Mouse (Mus musculus): ENCODE data around the gene Myh10. TPM values are rescaled to one million over a fixed set of nuclear protein-coding genes. Genes with fewer than 3 reads are reported as not detected.
A peak's percentile ranks its signal among the peaks of the same experiment; 100 is the strongest.
"Not testable (repeated sequence)": the region's sequence is repeated elsewhere in the genome, so short reads cannot be mapped to it uniquely, and the experiment has no call there.

The Myh10 gene
- polyA plus RNA-seq, 1 experiment from 2014 or later, result 94.9 TPM

DNA sequence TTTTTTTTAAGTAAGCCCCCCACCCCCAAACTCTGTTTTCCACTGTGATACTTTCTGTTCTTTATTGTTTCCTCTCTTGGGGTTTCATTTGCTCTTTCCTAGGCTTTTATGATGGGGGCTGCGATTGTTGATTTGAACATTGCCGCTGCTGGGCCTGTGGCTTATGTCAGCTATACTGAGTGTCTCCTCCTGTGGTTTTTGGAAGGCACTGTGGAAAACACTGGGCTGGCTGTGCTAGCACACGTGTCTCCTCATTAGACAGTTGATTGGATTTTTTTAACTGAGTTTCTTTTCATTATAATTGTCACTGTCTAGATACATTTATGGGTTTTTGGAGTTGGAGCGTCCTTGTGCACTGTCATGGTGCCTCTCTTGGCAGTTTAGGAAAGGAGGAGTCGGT, 39.4 kb downstream of the Myh10 start:
- WGBS, result 78% methylated on average over 5 of the region's 5 CpGs

DNA sequence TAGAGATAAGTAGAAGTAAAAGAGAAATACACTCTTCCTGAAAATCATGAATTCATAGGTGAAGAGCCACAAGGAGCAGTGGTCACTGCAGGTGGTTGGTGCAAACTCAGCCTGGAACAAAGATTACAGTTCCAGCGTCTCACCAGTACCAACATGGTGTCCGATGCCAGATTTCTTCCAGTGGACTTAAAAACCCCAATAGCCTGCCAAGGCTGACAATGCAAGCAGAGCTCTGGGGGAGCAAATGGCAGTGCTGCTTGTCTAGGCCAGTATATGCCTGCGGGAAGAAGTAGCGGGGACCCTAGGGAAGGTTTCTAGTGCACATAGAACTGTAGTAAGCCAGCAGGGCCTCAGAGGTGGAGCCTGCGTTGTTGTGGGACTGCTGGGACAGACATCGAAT, 40.7 kb downstream of the Myh10 start:
- ATAC-seq, result no peak
- Histone ChIP-seq H3K27ac (ENCODE audit: low read depth, low read length) (no peak overlapping the region), H3K4me2 (ENCODE audit: low read length) (no peak overlapping the region), H3K9ac (ENCODE audit: low read depth, low read length) (no peak overlapping the region), H3K4me1 (ENCODE audit: control insufficient read depth, insufficient read depth, low read depth, low read length) (no peaks in the 10 kb centered on the region), H3K27me3 (replicated peaks; ENCODE audit: control insufficient read depth, insufficient read depth, low read length) (no peaks in the 10 kb centered on the region), H3K4me3 (ENCODE audit: low read length) (no peak overlapping the region), H3K36me3 (ENCODE audit: control insufficient read depth, insufficient read depth, low read length) (peaks cover 6% of the 10 kb centered on the region), H3K9me3 (ENCODE audit: control insufficient read depth, low read length) (no peaks in the 10 kb centered on the region)
- 79% methylated on average over 6 of the region's 6 CpGs for WGBS

More for the DNA sequence above, 39.4 kb downstream of the Myh10 start:
- Histone ChIP-seq H3K9me3 (ENCODE audit: control insufficient read depth, low read length) (no peaks in the 10 kb centered on the region), H3K9ac (ENCODE audit: low read depth, low read length) (no peak overlapping the region), H3K36me3 (ENCODE audit: control insufficient read depth, insufficient read depth, low read length) (peaks cover 6% of the 10 kb centered on the region), H3K4me3 (ENCODE audit: low read length) (no peak overlapping the region), H3K4me2 (ENCODE audit: low read length) (no peak overlapping the region), H3K27me3 (replicated peaks; ENCODE audit: control insufficient read depth, insufficient read depth, low read length) (no peaks in the 10 kb centered on the region), H3K27ac (ENCODE audit: low read depth, low read length) (no peak overlapping the region), H3K4me1 (ENCODE audit: control insufficient read depth, insufficient read depth, low read depth, low read length) (no peaks in the 10 kb centered on the region)
- no peak for ATAC-seq

DNA sequence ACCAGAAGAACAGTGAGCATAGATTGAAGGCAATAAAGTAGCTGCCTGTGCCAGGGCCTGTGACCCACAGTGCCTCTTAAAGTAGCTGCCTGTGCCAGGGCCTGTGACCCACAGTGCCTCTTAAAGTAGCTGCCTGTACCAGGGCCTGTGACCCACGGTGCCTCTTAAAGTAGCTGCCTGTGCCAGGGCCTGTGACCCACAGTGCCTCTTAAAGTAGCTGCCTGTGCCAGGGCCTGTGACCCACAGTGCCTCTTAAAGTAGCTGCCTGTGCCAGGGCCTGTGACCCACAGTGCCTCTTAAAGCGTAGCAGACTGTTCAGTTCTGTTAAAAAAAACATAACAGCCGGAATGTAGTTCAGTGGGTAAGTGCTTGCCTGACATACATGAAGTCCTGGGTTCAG, 42.0 kb downstream of the Myh10 start:
- H3K9ac ChIP-seq (ENCODE audit: low read depth, low read length); H3K4me3 ChIP-seq (ENCODE audit: low read length); H3K27ac ChIP-seq (ENCODE audit: low read depth, low read length); H3K27me3 ChIP-seq (replicated peaks; ENCODE audit: control insufficient read depth, insufficient read depth, low read length); H3K9me3 ChIP-seq (ENCODE audit: control insufficient read depth, low read length); ATAC-seq; H3K4me2 ChIP-seq (ENCODE audit: low read length); H3K4me1 ChIP-seq (ENCODE audit: control insufficient read depth, insufficient read depth, low read depth, low read length): not testable (repeated sequence)
- H3K36me3 ChIP-seq (ENCODE audit: control insufficient read depth, insufficient read depth, low read length), result peaks cover 11% of the 10 kb centered on the region
- 87% methylated on average over 3 of the region's 3 CpGs for WGBS

DNA sequence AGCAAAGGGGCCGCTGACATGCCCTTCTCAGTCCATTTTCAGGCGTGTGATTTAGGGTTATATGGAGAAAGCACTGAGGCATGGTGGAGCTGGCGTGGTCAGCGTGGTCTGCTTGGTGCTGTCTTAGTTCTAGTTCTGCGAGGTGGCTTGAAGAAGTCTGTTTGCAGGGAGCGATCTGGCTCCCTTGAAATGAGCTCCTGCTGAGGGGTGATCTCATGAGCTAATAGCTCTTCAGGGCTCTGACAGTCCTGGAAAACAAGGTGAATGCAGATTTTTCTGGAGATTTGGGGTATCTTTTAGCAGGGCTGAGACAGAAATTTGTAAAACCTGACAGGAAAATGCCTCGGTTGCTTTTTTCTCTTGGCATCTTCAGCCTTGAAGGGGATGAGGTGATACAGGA, 48.1 kb downstream of the Myh10 start:
- H3K9me3 ChIP-seq (ENCODE audit: control insufficient read depth, low read length), result no peaks in the 10 kb centered on the region
- H3K36me3 ChIP-seq (ENCODE audit: control insufficient read depth, insufficient read depth, low read length), result peaks cover 16% of the 10 kb centered on the region
- H3K4me1 ChIP-seq (ENCODE audit: control insufficient read depth, insufficient read depth, low read depth, low read length), result no peaks in the 10 kb centered on the region
- no peak overlapping the region for H3K9ac ChIP-seq (ENCODE audit: low read depth, low read length)
- no peak overlapping the region for H3K27ac ChIP-seq (ENCODE audit: low read depth, low read length)
- 91% methylated on average over 7 of the region's 7 CpGs for WGBS
- ATAC-seq, result no peak
- no peak overlapping the region for H3K4me2 ChIP-seq (ENCODE audit: low read length)
- no peaks in the 10 kb centered on the region for H3K27me3 ChIP-seq (replicated peaks; ENCODE audit: control insufficient read depth, insufficient read depth, low read length)
- no peak overlapping the region for H3K4me3 ChIP-seq (ENCODE audit: low read length)

DNA sequence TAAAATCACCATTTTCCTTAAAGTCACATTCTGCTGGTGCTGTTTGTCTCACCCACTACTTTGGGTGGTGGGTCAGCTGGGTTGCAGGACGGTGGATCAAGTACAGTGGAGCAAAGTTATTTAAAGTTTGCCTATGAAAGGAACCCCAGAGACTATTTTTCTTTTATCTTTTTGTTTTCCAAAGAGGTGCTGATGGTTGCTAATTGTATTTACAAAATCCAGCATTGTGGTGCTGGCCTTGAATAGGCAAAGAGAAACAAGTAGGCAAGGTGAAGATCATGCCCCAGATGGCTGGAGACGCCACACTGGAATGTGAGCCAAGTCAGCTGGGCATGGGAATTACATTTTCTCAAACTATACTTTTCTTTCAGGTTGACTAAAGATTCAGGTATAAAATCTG, 51.3 kb downstream of the Myh10 start:
- no peak for ATAC-seq
- Histone ChIP-seq H3K27me3 (replicated peaks; ENCODE audit: control insufficient read depth, insufficient read depth, low read length) (no peaks in the 10 kb centered on the region), H3K4me1 (ENCODE audit: control insufficient read depth, insufficient read depth, low read depth, low read length) (peaks cover 9% of the 10 kb centered on the region; the same call in 1 of the 2 replicates), H3K9ac (ENCODE audit: low read depth, low read length) (no peak overlapping the region), H3K9me3 (ENCODE audit: control insufficient read depth, low read length) (no peaks in the 10 kb centered on the region), H3K36me3 (ENCODE audit: control insufficient read depth, insufficient read depth, low read length) (peaks cover 7% of the 10 kb centered on the region; the same call in 1 of the 2 replicates), H3K4me2 (ENCODE audit: low read length) (no peak overlapping the region), H3K27ac (ENCODE audit: low read depth, low read length) (no peak overlapping the region), H3K4me3 (ENCODE audit: low read length) (no peak overlapping the region)
- 86% methylated on average over 2 of the region's 2 CpGs for WGBS

DNA sequence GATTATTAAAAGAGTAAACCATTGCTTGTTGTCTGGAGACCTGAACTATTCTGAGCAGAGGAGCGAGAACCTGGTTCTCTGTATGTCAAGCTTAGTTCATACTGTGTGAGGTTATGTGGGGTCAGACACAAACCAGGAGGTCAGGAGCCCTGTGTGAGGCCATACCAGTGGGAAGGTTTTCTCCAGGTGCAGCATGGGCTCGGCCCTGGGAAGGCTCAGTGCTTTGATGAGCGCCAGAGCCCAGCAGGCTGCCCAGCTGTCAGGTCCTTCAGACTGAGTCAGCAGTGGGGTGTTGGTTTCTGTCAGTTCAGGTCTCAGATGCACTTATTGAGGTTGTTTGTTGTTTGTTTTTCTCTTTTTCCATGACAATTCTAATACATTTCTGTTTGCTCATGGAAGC, 52.8 kb downstream of the Myh10 start:
- H3K27me3 ChIP-seq (replicated peaks; ENCODE audit: control insufficient read depth, insufficient read depth, low read length), result no peaks in the 10 kb centered on the region
- H3K4me3 ChIP-seq (ENCODE audit: low read length), result no peak overlapping the region
- H3K4me2 ChIP-seq (ENCODE audit: low read length), result no peak overlapping the region
- H3K4me1 ChIP-seq (ENCODE audit: control insufficient read depth, insufficient read depth, low read depth, low read length), result peaks cover 9% of the 10 kb centered on the region; the same call in 1 of the 2 replicates
- no peak overlapping the region for H3K27ac ChIP-seq (ENCODE audit: low read depth, low read length)
- WGBS, result 61% methylated on average over 3 of the region's 3 CpGs
- peaks cover 5% of the 10 kb centered on the region; the same call in 1 of the 2 replicates for H3K36me3 ChIP-seq (ENCODE audit: control insufficient read depth, insufficient read depth, low read length)
- H3K9me3 ChIP-seq (ENCODE audit: control insufficient read depth, low read length), result no peaks in the 10 kb centered on the region
- H3K9ac ChIP-seq (ENCODE audit: low read depth, low read length), result no peak overlapping the region
- no peak for ATAC-seq

DNA sequence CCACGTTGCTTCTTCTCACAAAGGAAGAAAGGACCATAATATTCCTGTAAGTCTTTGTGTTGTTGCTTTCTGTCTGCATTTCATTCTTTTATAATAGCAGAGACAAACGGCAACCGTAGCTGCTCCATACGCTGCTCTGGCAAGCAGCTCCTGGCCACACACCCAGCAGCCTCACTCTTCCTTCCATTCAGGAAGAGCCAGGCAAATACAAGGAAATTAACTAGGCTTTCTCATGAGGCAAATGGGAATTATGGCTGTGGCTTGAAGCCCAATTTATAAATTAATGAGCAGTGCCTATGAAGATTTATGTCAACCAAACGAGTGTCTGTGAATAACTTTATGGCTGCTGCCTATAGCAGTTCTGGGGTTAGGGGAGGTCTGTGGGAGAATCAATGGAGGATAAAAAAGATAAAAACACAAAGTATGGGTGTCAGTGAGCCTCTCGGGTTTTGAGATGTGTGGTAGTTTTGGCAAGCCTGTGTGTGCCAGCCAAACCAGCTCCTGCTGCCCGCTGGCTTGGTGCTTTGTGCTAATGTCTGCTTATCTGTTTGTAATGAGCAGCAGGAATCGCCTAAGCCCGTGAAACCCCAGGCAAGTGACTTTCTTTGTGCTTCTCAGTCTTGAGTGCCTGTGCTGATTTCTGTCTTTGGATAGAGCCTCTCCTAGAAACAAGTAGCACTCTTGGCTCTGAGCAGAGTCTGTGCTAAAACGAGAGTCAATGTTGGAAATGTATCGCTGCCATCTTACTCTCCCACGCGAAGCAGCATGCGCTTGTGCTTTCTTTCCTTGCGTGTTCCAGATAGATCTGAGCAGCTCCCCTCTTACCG, 54.2 kb downstream of the Myh10 start:
- 57% methylated on average over 16 of the region's 16 CpGs for WGBS
- no peaks in the 10 kb centered on the region for H3K27me3 ChIP-seq (replicated peaks; ENCODE audit: control insufficient read depth, insufficient read depth, low read length)
- ATAC-seq, result no peak
- no peaks in the 10 kb centered on the region for H3K9me3 ChIP-seq (ENCODE audit: control insufficient read depth, low read length)
- H3K4me2 ChIP-seq (ENCODE audit: low read length), result no peak overlapping the region
- peaks cover 9% of the 10 kb centered on the region; the same call in 1 of the 2 replicates for H3K4me1 ChIP-seq (ENCODE audit: control insufficient read depth, insufficient read depth, low read depth, low read length)
- H3K36me3 ChIP-seq (ENCODE audit: control insufficient read depth, insufficient read depth, low read length), result peaks cover 3% of the 10 kb centered on the region; the same call in 1 of the 2 replicates
- peak overlapping the region; percentile 17; the same call in 1 of the 2 replicates for H3K9ac ChIP-seq (ENCODE audit: low read depth, low read length)
- H3K4me3 ChIP-seq (ENCODE audit: low read length), result no peak overlapping the region
- peak overlapping the region; percentile 59 for H3K27ac ChIP-seq (ENCODE audit: low read depth, low read length)

DNA sequence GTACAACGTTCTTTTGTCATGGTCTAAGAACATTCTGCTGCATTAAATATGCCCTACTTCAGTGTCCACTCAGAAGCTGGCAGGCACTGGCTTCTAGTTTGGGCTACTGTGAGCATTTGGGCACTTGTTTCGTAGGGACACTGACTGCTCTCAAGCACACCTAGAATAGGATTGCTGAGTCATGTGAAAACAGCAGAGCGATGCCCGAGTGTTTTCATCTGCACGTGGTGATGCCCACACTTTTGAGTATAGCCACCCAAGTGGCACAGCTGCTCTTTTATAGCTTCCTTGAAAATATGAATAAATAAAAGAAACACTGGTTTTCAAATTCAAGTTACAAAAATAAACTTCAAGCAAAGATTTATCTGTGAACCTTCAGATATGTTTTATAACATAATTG, 56.8 kb downstream of the Myh10 start:
- no peak overlapping the region for H3K9ac ChIP-seq (ENCODE audit: low read depth, low read length)
- no peak overlapping the region for H3K27ac ChIP-seq (ENCODE audit: low read depth, low read length)
- H3K9me3 ChIP-seq (ENCODE audit: control insufficient read depth, low read length), result no peaks in the 10 kb centered on the region
- no peak for ATAC-seq
- no peaks in the 10 kb centered on the region for H3K27me3 ChIP-seq (replicated peaks; ENCODE audit: control insufficient read depth, insufficient read depth, low read length)
- peaks cover 9% of the 10 kb centered on the region; the same call in 1 of the 2 replicates for H3K4me1 ChIP-seq (ENCODE audit: control insufficient read depth, insufficient read depth, low read depth, low read length)
- H3K4me2 ChIP-seq (ENCODE audit: low read length), result no peak overlapping the region
- 86% methylated on average over 5 of the region's 5 CpGs for WGBS
- no peak overlapping the region for H3K4me3 ChIP-seq (ENCODE audit: low read length)
- peaks cover 3% of the 10 kb centered on the region; the same call in 1 of the 2 replicates for H3K36me3 ChIP-seq (ENCODE audit: control insufficient read depth, insufficient read depth, low read length)

DNA sequence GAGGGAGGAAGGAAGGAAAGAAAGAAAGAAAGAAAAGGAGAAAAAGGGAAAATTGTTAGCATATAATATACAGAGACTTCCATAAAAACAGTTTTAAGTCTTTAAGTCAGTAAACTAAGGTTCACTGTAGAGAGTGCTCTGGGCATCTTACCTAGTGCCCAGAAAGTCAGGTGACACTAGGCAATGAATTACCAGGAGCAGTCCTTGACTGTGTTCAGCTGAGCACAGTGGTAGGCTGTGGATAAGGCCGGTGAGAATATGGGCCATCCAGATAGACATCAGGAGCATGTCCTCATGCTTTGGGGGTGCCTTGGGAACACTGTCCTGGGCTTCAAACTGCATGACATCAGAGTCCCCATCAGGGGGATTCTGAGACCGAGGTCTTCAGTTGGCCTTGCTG, 58.8 kb downstream of the Myh10 start:
- H3K27me3 ChIP-seq (replicated peaks; ENCODE audit: control insufficient read depth, insufficient read depth, low read length), result no peaks in the 10 kb centered on the region
- WGBS, result 88% methylated on average over 2 of the region's 2 CpGs
- H3K36me3 ChIP-seq (ENCODE audit: control insufficient read depth, insufficient read depth, low read length), result peaks cover 3% of the 10 kb centered on the region; the same call in 1 of the 2 replicates
- no peak overlapping the region for H3K9ac ChIP-seq (ENCODE audit: low read depth, low read length)
- peaks cover 13% of the 10 kb centered on the region; the same call in 1 of the 2 replicates for H3K4me1 ChIP-seq (ENCODE audit: control insufficient read depth, insufficient read depth, low read depth, low read length)
- H3K27ac ChIP-seq (ENCODE audit: low read depth, low read length), result no peak overlapping the region
- no peak overlapping the region for H3K4me2 ChIP-seq (ENCODE audit: low read length)
- H3K9me3 ChIP-seq (ENCODE audit: control insufficient read depth, low read length), result no peaks in the 10 kb centered on the region
- H3K4me3 ChIP-seq (ENCODE audit: low read length), result no peak overlapping the region
- ATAC-seq, result no peak

Measured in hindbrain, embryonic 16.5 days (tissue).